Mouse (Mus musculus): ENCODE measurements around the gene Kctd5. TPM values are rescaled to one million over a fixed set of nuclear protein-coding genes. Genes with fewer than 3 reads are reported as not detected.

Gene Kctd5
- polyA plus RNA-seq, 2 experiments: 57.8 to 60.2 TPM

DNA sequence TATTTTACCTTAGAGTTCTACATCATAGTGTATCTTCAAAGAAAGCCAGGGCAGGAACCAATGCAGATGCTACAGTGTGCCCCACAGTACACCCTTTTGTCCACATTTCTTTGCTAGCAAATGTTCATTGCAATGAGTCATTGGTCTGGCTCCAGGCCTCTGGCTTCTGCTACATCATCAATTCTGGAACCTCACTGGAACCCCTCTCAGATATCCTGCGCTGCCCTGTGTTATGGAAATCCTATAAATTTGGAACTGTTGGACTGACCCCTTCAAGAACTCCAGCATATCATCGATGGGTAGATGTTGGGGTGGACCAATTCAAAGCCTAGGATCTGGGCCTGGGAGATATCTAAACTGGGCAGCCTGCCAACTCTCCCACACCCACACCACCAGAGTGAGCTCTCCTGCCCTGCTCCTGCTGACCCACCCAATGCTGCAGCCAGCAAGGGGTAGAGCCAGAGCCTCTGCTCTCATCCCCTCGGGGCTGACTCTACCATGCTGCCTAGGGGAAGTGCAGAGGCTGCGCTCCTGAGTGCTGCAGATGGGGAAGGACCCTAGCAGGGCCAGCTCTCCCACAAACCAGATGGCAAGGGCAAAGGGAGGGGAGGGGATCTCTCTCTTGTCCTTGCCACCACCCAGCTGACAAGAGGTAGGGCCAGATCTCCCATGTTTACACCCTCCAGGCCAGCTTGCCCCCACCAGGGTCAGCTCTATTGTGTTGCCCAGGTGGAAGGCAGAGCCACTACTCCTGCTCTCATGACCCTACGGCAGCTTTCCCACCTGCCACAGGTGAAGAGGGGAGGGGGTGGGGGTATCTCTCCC, 51.7 kb downstream of the Kctd5 start:
- 68% methylated on average over 5 of the region's 5 CpGs for WGBS
- Histone ChIP-seq H3K9ac (ENCODE audit: low read depth, low read length, severe bottlenecking) (no peak overlapping the region), H3K4me1 (ENCODE audit: control insufficient read depth, insufficient read depth, low read length) (peaks cover 5% of the 10 kb centered on the region; the same call in 1 of the 2 replicates), H3K36me3 (ENCODE audit: control insufficient read depth, insufficient read depth, low read length) (no peaks in the 10 kb centered on the region), H3K4me2 (replicated peaks; ENCODE audit: low read depth, low read length, severe bottlenecking) (no peak overlapping the region), H3K27ac (replicated peaks; ENCODE audit: low read depth, low read length) (no peak overlapping the region), H3K27me3 (ENCODE audit: control insufficient read depth, insufficient read depth, low read length) (no peaks in the 10 kb centered on the region), H3K9me3 (ENCODE audit: control insufficient read depth, low read length) (no peaks in the 10 kb centered on the region), H3K4me3 (replicated peaks; ENCODE audit: low read length) (no peak overlapping the region)
- no peak for DNase-seq (ENCODE audit: low spot score)
- no peak for TF ChIP-seq POLR2A (IDR thresholded peaks at IDR 0.05; ENCODE audit: borderline replicate concordance, extremely low read depth, insufficient read depth, insufficient read length)
- ATAC-seq (ENCODE audit: low FRiP score, low read depth): 0 out of 2 replicates have a peak, but pooled peaks have one; percentile 15

DNA sequence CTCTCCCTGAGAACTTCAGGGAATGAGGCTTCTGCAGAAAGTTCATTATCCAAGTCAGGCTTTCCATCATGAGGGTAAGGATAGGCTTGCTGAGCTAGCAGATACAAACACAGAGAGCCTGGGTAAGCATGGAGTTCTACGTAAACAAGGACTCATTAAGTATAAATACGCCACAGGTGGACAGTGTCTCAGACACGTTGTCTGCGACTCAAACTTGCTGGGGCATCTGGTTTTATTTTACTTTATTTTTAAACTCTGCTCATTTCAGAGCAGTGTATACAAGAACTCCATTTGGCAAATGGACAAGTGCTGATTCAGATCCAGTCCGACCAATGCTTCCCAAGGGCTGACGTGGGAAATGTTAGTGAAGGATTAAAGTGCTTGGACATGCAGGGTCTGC, 52.6 kb downstream of the Kctd5 start:
- Histone ChIP-seq H3K4me1 (ENCODE audit: control insufficient read depth, insufficient read depth, low read length) (peaks cover 5% of the 10 kb centered on the region; the same call in 1 of the 2 replicates), H3K27ac (replicated peaks; ENCODE audit: low read depth, low read length) (no peak overlapping the region), H3K4me3 (replicated peaks; ENCODE audit: low read length) (no peak overlapping the region), H3K9ac (ENCODE audit: low read depth, low read length, severe bottlenecking) (no peak overlapping the region), H3K27me3 (ENCODE audit: control insufficient read depth, insufficient read depth, low read length) (no peaks in the 10 kb centered on the region), H3K9me3 (ENCODE audit: control insufficient read depth, low read length) (no peaks in the 10 kb centered on the region), H3K36me3 (ENCODE audit: control insufficient read depth, insufficient read depth, low read length) (no peaks in the 10 kb centered on the region), H3K4me2 (replicated peaks; ENCODE audit: low read depth, low read length, severe bottlenecking) (no peak overlapping the region)
- peak; percentile 54 for DNase-seq (ENCODE audit: low spot score)
- no peak for TF ChIP-seq POLR2A (IDR thresholded peaks at IDR 0.05; ENCODE audit: borderline replicate concordance, extremely low read depth, insufficient read depth, insufficient read length)
- WGBS: 36% methylated on average over 6 of the region's 6 CpGs
- peak; percentile 70 for ATAC-seq (ENCODE audit: low FRiP score, low read depth)

- no peak overlapping the region for H3K4me2 ChIP-seq (replicated peaks; ENCODE audit: low read depth, low read length, severe bottlenecking)
- H3K27me3 ChIP-seq (ENCODE audit: control insufficient read depth, insufficient read depth, low read length): no peaks in the 10 kb centered on the region
- WGBS: 24% methylated on average over 14 of the region's 14 CpGs
- no peak overlapping the region for H3K4me3 ChIP-seq (replicated peaks; ENCODE audit: low read length)
- H3K9ac ChIP-seq (ENCODE audit: low read depth, low read length, severe bottlenecking): no peak overlapping the region
- ATAC-seq (ENCODE audit: low FRiP score, low read depth) (no peak), DNase-seq (ENCODE audit: low spot score) (no peak)
- H3K36me3 ChIP-seq (ENCODE audit: control insufficient read depth, insufficient read depth, low read length): no peaks in the 10 kb centered on the region
- H3K9me3 ChIP-seq (ENCODE audit: control insufficient read depth, low read length): no peaks in the 10 kb centered on the region
- TF ChIP-seq POLR2A (IDR thresholded peaks at IDR 0.05; ENCODE audit: borderline replicate concordance, extremely low read depth, insufficient read depth, insufficient read length): no peak
- H3K4me1 ChIP-seq (ENCODE audit: control insufficient read depth, insufficient read depth, low read length): no peaks in the 10 kb centered on the region
- no peak overlapping the region for H3K27ac ChIP-seq (replicated peaks; ENCODE audit: low read depth, low read length)
These were observed 57.6 kb downstream of the Kctd5 start for GRCm38 (mm10) chr17:24015727-24016126.

DNA sequence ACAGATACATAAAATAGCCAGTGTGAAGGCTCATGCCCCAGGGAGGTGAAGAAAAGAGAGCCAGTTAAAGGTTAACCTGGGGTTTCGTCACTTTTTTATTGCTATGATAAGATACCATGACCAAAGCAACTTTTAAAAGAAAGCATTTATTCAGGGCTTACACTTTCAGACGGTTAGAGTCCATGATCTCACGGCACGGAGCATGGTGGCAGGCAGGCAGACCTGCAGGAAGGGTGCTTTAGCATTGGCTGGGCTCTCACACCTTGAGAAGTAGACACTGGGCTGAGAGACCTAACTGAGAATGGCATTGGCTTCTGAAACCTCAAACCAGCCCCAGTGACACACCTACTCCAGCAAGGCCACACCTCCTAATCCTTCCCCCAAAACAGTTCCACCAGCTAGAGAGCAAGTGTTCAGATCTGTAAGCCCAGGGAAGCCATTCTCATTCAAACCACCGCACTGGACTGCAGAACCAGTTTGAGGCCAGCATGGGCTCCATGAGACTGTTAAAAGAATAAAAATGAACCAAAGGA, 58.8 kb downstream of the Kctd5 start:
- Histone ChIP-seq H3K27ac (replicated peaks; ENCODE audit: low read depth, low read length) (no peak overlapping the region), H3K4me1 (ENCODE audit: control insufficient read depth, insufficient read depth, low read length) (no peaks in the 10 kb centered on the region), H3K9ac (ENCODE audit: low read depth, low read length, severe bottlenecking) (no peak overlapping the region), H3K36me3 (ENCODE audit: control insufficient read depth, insufficient read depth, low read length) (no peaks in the 10 kb centered on the region), H3K4me2 (replicated peaks; ENCODE audit: low read depth, low read length, severe bottlenecking) (no peak overlapping the region), H3K9me3 (ENCODE audit: control insufficient read depth, low read length) (no peaks in the 10 kb centered on the region), H3K27me3 (ENCODE audit: control insufficient read depth, insufficient read depth, low read length) (no peaks in the 10 kb centered on the region), H3K4me3 (replicated peaks; ENCODE audit: low read length) (no peak overlapping the region)
- no peak for TF ChIP-seq POLR2A (IDR thresholded peaks at IDR 0.05; ENCODE audit: borderline replicate concordance, extremely low read depth, insufficient read depth, insufficient read length)
- ATAC-seq (ENCODE audit: low FRiP score, low read depth): no peak
- DNase-seq (ENCODE audit: low spot score): no peak
- 87% methylated on average over 5 of the region's 5 CpGs for WGBS

DNA sequence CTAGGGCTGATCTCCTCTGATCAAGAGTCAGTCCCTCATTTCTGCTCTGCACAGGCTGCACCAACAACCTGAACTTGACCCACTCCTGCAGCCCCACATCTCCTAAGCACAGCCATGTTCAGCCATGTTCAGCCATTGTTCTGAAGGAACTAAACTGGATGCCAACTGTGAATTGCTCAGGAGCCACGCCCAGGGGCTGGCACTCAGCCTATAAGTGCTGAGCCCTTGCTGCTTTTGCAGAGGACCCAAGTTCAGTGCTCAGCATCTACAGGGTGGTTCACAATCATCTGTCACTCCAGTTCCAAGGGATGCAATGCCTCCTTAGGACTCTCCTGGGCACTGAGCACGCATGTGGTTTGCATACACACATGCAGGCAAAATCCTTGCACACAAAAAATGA, 60.4 kb downstream of the Kctd5 start:
- DNase-seq (ENCODE audit: low spot score): no peak
- Histone ChIP-seq H3K4me1 (ENCODE audit: control insufficient read depth, insufficient read depth, low read length) (no peaks in the 10 kb centered on the region), H3K4me2 (replicated peaks; ENCODE audit: low read depth, low read length, severe bottlenecking) (no peak overlapping the region), H3K4me3 (replicated peaks; ENCODE audit: low read length) (no peak overlapping the region), H3K9me3 (ENCODE audit: control insufficient read depth, low read length) (no peaks in the 10 kb centered on the region), H3K27ac (replicated peaks; ENCODE audit: low read depth, low read length) (no peak overlapping the region), H3K9ac (ENCODE audit: low read depth, low read length, severe bottlenecking) (no peak overlapping the region), H3K36me3 (ENCODE audit: control insufficient read depth, insufficient read depth, low read length) (no peaks in the 10 kb centered on the region), H3K27me3 (ENCODE audit: control insufficient read depth, insufficient read depth, low read length) (no peaks in the 10 kb centered on the region)
- WGBS: 78% methylated on average over 2 of the region's 2 CpGs
- TF ChIP-seq POLR2A (IDR thresholded peaks at IDR 0.05; ENCODE audit: borderline replicate concordance, extremely low read depth, insufficient read depth, insufficient read length): no peak
- no peak for ATAC-seq (ENCODE audit: low FRiP score, low read depth)
